Mouse (Mus musculus) E14TG2a.4 (cell line): Measurements from ENCODE around the gene Cfap20.

Experiments used
- H3K27me3 ChIP-seq: 2 replicates; pipeline ENCODE4 v1.6.1; 2014; ENCODE audit warnings: low read length, control low read depth; ENCODE audit not compliant: insufficient read depth
- H3K36me3 ChIP-seq: 2 replicates; pipeline ENCODE4 v1.6.1; 2014; ENCODE audit warnings: low read length, control low read depth; ENCODE audit not compliant: insufficient read depth
- H3K4me1 ChIP-seq: replicated peaks from 2 replicates; pipeline ENCODE4 v1.6.1; 2014; ENCODE audit warnings: low read depth, low read length, control low read depth
- H3K4me3 ChIP-seq: replicated peaks from 2 replicates; pipeline ENCODE4 v1.5.1; 2014; ENCODE audit warnings: mild to moderate bottlenecking, low read length
- H3K9me3 ChIP-seq: 2 replicates; pipeline ENCODE4 v1.6.1; 2014; ENCODE audit warnings: low read length, control low read depth
- CTCF ChIP-seq: conservative IDR thresholded peaks from 2 replicates; pipeline ENCODE4 v1.5.1; 2014; ENCODE audit warnings: low read length
- NANOG ChIP-seq: IDR thresholded peaks from 2 replicates; pipeline ENCODE4 v1.6.1; 2014; ENCODE audit warnings: borderline replicate concordance, low read length, mixed read lengths
- POU5F1 ChIP-seq: IDR thresholded peaks from 2 replicates; pipeline ENCODE4 v1.6.1; 2014; ENCODE audit warnings: low read length, borderline replicate concordance

Gene Cfap20

GRCm38 (mm10) chr8:95373389-95374002 lies 61.2 kb downstream of the Cfap20 start:
- Histone ChIP-seq H3K27me3 (peaks cover 21% of the 10 kb centered on the region), H3K4me3 (peak overlapping the region; percentile 50), H3K36me3 (no peaks in the 10 kb centered on the region), H3K9me3 (no peaks in the 10 kb centered on the region), H3K4me1 (peaks cover 69% of the 10 kb centered on the region)
- no peak for TF ChIP-seq POU5F1
- no peak for TF ChIP-seq NANOG
- TF ChIP-seq CTCF, result no peak
